In the genomic region with DNA sequence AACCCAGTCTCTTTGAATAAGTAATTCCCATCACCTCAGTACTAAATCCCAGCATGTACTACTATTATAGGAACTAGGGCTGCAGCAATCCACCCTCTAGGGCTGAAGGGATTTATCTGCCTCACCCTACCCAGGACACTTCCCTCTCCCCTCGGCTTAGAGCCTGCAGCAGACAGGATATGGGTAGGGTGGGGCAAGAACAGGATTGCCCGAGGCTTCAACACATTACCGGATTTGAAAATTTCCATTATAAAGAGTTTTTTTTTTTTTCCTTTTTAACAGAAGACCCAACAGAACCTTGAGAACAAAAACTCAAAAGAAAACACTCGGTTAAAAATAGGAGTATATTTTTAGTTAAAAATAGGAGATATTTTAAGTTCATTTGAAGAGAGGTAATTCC, we compare ENCODE assay signal across 17 mouse cellular contexts. TPM values are rescaled to one million over a fixed set of nuclear protein-coding genes. Genes with fewer than 3 reads are reported as not detected.
DNase-seq lines count a peak whose midpoint lies in the region; ATAC-seq and TF ChIP-seq lines count a peak whose summit lies in the region.
"Had no signal": no experiment of that assay in that cellular context is flagged by ENCODE, and none has a peak within 500 bp of the region (broad histone marks: within the 10 kb centered on the region; RNA-seq: fewer than 3 reads in every experiment).

No protein-coding gene starts in this region.

- TF ChIP-seq POLR2A in kidney, adult 2 months (IDR thresholded peaks at IDR 0.05; ENCODE audit: low read depth, low read length) = no peak

- DNase-seq in kidney, adult 2 months = peak; percentile 70
- DNase-seq in thymus, postnatal 14 days = peak; percentile 68
- DNase-seq in thymus, postnatal 0 days (ENCODE audit: low spot score) = no peak
- DNase-seq in left cerebral cortex, postnatal 25 days (ENCODE audit: low spot score in 2 of 2) = no peak
- no peak for DNase-seq in hindbrain, embryonic 11.5 days (ENCODE audit: low spot score)
- no peak for DNase-seq in liver
- DNase-seq: adrenal gland, adult 2 months; cerebellum, postnatal 14 days; gastrocnemius, postnatal 36 days; heart, postnatal 14 days; kidney, adult 18-20 months had no signal

- H3K4me2 ChIP-seq in kidney, embryonic 14.5 days (replicated peaks; ENCODE audit: low read depth, low read length) = no peak overlapping the region
- no peak overlapping the region for H3K4me2 ChIP-seq in hindbrain, embryonic 11.5 days (replicated peaks; ENCODE audit: low read depth, low read length)
- H3K4me2 ChIP-seq: embryonic facial prominence, embryonic 13.5 days; forebrain, embryonic 13.5 days; limb, embryonic 13.5 days had no signal

- intact Hi-C loops in left cerebral cortex, postnatal 25 days (cut with DNase I) = no loop called here

- no peak overlapping the region for H3K4me3 ChIP-seq in kidney, adult 2 months (ENCODE audit: insufficient read depth, low read depth, low read length)
- H3K4me3 ChIP-seq in kidney, embryonic 14.5 days (ENCODE audit: low read length) = no peak overlapping the region
- H3K4me3 ChIP-seq in hindbrain, embryonic 11.5 days (ENCODE audit: low read depth, low read length) = no peak overlapping the region
- H3K4me3 ChIP-seq: embryonic facial prominence, embryonic 13.5 days; forebrain, embryonic 13.5 days; limb, embryonic 13.5 days; myocyte had no signal

- 0 out of 2 replicates have a peak overlapping the region, but pooled peaks have one; percentile 6 for H3K27ac ChIP-seq in kidney, adult 2 months (ENCODE audit: insufficient read depth, low read depth, low read length)
- H3K27ac ChIP-seq in kidney, embryonic 14.5 days (ENCODE audit: low read depth, low read length) = no peak overlapping the region
- no peak overlapping the region for H3K27ac ChIP-seq in hindbrain, embryonic 11.5 days (ENCODE audit: low read depth, low read length)
- H3K27ac ChIP-seq: embryonic facial prominence, embryonic 13.5 days; forebrain, embryonic 13.5 days; limb, embryonic 13.5 days had no signal

- no peaks in the 10 kb centered on the region for H3K36me3 ChIP-seq in kidney, adult 2 months (ENCODE audit: control insufficient read depth, insufficient read depth, low read length)
- no peaks in the 10 kb centered on the region for H3K36me3 ChIP-seq in kidney, embryonic 14.5 days (ENCODE audit: control insufficient read depth, insufficient read depth, low read length)
- H3K36me3 ChIP-seq in hindbrain, embryonic 11.5 days (ENCODE audit: control insufficient read depth, insufficient read depth, low read length) = no peaks in the 10 kb centered on the region
- H3K36me3 ChIP-seq: embryonic facial prominence, embryonic 13.5 days; limb, embryonic 13.5 days had no signal

- H3K9ac ChIP-seq in kidney, embryonic 14.5 days (ENCODE audit: low read depth, low read length) = no peak overlapping the region
- no peak overlapping the region for H3K9ac ChIP-seq in hindbrain, embryonic 11.5 days (ENCODE audit: low read depth, low read length)
- H3K9ac ChIP-seq: embryonic facial prominence, embryonic 13.5 days; forebrain, embryonic 13.5 days; limb, embryonic 13.5 days had no signal

- H3K27me3 ChIP-seq in kidney, adult 2 months (replicated peaks; ENCODE audit: control insufficient read depth, insufficient read depth, low read length) = no peaks in the 10 kb centered on the region
- H3K27me3 ChIP-seq in kidney, embryonic 14.5 days (ENCODE audit: control insufficient read depth, insufficient read depth, low read length) = no peaks in the 10 kb centered on the region
- H3K27me3 ChIP-seq in hindbrain, embryonic 11.5 days (ENCODE audit: control insufficient read depth, insufficient read depth, low read length) = peaks cover 1% of the 10 kb centered on the region; the same call in 1 of the 2 replicates

- peaks cover 68% of the 10 kb centered on the region for H3K4me1 ChIP-seq in kidney, adult 2 months (ENCODE audit: control insufficient read depth, insufficient read depth, low read length)
- peaks cover 19% of the 10 kb centered on the region for H3K4me1 ChIP-seq in kidney, embryonic 14.5 days (ENCODE audit: control insufficient read depth, insufficient read depth, low read length)
- H3K4me1 ChIP-seq in hindbrain, embryonic 11.5 days (replicated peaks; ENCODE audit: control insufficient read depth, insufficient read depth, low read length) = no peaks in the 10 kb centered on the region
- H3K4me1 ChIP-seq: limb, embryonic 13.5 days had no signal

- no peak for ATAC-seq in kidney, embryonic 14.5 days (ENCODE audit: low FRiP score, low TSS enrichment)
- peak; percentile 45 for ATAC-seq in granulocyte monocyte progenitor cell, adult 5-6 weeks (replicated peaks; ENCODE audit: poor library complexity, severe bottlenecking)
- ATAC-seq in hindbrain, embryonic 11.5 days (ENCODE audit: low FRiP score) = no peak
- ATAC-seq: forebrain, embryonic 13.5 days had no signal

- 26% methylated on average over 4 of the region's 4 CpGs for WGBS in kidney, adult 2 months
- WGBS in kidney, embryonic 14.5 days = 59% methylated on average over 4 of the region's 4 CpGs
- 57% methylated on average over 4 of the region's 4 CpGs for WGBS in hindbrain, embryonic 11.5 days

- H3K9me3 ChIP-seq in kidney, embryonic 14.5 days (ENCODE audit: control insufficient read depth, low read length) = no peaks in the 10 kb centered on the region
- H3K9me3 ChIP-seq in hindbrain, embryonic 11.5 days (ENCODE audit: control insufficient read depth, low read length) = no peaks in the 10 kb centered on the region
- H3K9me3 ChIP-seq: embryonic facial prominence, embryonic 13.5 days; forebrain, embryonic 13.5 days; limb, embryonic 13.5 days had no signal

- TF ChIP-seq CTCF in kidney, adult 2 months (conservative IDR thresholded peaks at IDR 0.05; ENCODE audit: insufficient read depth, insufficient read length, low read depth, low read length) = no peak

RNA-seq across cellular contexts. Expression of gene B3gnt2, which starts 9.3 kb away (rescaled TPM):
- polyA plus RNA-seq in kidney, adult 2 months (2012; rRNA removed) = 19.5 and 21.0 TPM in 2 replicates
- 4.6 and 9.1 TPM in 2 replicates for polyA plus RNA-seq in kidney, embryonic 14.5 days (2014; fragmentation: Nextera tagmentation; extraction: Ambion mirVana)
- polyA plus RNA-seq in thymus, postnatal 0 days (2015; fragmentation: Nextera tagmentation; extraction: Ambion mirVana) = 25.5 and 26.1 TPM in 2 replicates
- total RNA-seq in granulocyte monocyte progenitor cell, adult 5-6 weeks (2014; fragmentation: Nextera tagmentation) = 8.6 and 12.3 TPM in 2 replicates
- 10.6 and 41.3 TPM in 2 replicates for total RNA-seq in granulocyte monocyte progenitor cell, adult 5-6 weeks (2017)
- 10 to 100 TPM; 14.0 to 15.2 TPM for total RNA-seq in left cerebral cortex, postnatal 25 days (2021)
- 1.7 and 3.0 TPM in 2 replicates for polyA plus RNA-seq in hindbrain, embryonic 11.5 days (2014; fragmentation: Nextera tagmentation; extraction: Ambion mirVana)

Comparison
In these comparisons a context has a peak if more than half of its experiments do, and no peak if none do; other contexts are left out.
1. DNase-seq: peak in kidney, adult 2 months (single experiment) and thymus, postnatal 14 days (single experiment); none in thymus, postnatal 0 days (single experiment), left cerebral cortex, postnatal 25 days (0 of 2), hindbrain, embryonic 11.5 days (single experiment) and liver (single experiment).